Mouse (Mus musculus): ENCODE measurements around the gene Igf1r.

Gene Igf1r

GRCm38 (mm10) chr7:68053002-68053624 is 100.5 kb downstream of the Igf1r start:
- no peak for DNase-seq (ENCODE audit: low spot score in 2 of 2)

- no peak for DNase-seq (ENCODE audit: low spot score in 2 of 2)
Observed at GRCm38 (mm10) chr7:68054498-68054897, 101.9 kb downstream of the Igf1r start.

- no peak for DNase-seq (ENCODE audit: low spot score in 2 of 2)
Observed at GRCm38 (mm10) chr7:68054956-68055355, 102.3 kb downstream of the Igf1r start.

DNA sequence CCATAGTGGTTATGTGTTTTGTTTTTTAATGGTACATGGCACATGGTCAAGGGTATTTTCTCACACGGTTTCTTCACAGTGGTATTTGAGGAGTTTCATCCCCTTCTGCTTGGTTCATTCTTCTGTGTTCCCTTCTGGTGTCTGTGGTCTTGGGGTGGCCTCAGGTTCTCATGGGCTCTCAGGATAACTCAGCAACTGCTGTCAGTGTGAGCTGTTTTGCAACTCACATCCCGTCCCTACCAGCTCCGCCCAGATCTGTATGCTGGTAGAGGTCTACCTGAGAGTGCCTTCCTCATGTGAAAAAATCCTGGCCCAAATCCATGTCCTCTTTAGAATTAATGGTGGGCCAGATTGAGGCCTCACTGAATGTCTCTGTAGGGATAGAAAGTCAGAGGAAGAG is 104.4 kb downstream of the Igf1r start:
- no peak for DNase-seq (ENCODE audit: low spot score in 2 of 2)

DNA sequence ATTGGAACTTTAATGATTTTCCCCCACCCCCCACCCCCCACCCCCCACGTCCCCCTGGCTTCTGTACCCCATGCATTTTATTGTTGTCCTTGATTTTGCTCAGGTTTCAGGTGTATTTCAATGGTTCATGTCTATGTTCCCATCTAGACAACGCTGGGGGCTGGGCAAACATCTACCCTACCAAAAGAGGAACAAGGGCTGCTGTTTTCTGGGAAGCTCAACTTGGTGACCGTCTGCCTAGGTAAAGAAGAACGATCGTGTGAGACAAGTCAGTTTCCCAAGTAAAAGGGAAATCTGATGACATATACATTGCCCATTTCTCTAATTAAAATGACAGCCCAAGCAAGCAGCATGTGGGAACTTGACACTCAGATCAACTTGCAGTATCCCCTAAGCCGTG is 107.1 kb downstream of the Igf1r start:
- DNase-seq (ENCODE audit: low spot score in 2 of 2) = no peak

DNA sequence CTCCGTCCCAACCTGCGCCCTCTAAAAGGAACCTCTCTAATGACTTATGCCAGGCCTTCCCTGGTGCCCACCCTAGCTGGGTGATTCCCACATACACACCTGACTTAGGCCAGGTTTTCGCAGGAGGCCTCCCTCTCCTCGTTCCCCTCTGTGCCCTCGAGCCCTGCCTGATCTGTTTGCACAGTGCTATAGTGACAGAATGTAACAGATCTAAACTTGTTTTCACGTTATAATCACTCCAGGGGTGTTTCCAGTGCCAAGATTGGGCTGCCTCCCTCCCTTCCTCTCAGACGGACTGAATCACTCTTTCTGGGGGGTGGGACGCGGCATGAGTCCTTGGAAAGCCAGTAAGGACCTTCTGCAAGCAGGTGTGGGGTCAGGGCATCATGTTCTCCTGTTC is 108.8 kb downstream of the Igf1r start:
- no peak for DNase-seq (ENCODE audit: low spot score in 2 of 2)

- DNase-seq (ENCODE audit: low spot score in 2 of 2) = no peak
Observed at GRCm38 (mm10) chr7:68062170-68062848, 109.7 kb downstream of the Igf1r start.

DNA sequence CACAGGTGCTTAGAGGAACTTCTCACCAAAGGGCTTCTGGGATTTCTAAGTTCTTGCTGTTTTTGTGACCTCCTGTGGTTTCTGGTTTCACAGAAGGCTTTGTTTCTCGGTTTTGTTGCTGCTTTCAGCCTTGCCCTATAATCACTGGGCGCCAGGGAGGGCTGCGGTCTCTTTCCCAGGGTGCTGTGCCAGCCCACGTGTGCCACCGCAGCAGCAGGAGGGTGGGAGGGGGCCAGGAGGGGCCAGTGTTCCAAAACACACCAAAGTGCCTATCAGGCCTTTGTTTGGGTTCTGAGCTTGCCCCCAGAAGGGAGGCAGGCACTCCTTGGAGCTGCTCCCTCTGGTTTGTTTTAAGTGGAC is 110.2 kb downstream of the Igf1r start:
- no peak for DNase-seq (ENCODE audit: low spot score in 2 of 2)

GRCm38 (mm10) chr7:68063711-68064110 is 111.1 kb downstream of the Igf1r start:
- DNase-seq (ENCODE audit: low spot score in 2 of 2) = no peak

- no peak for DNase-seq (ENCODE audit: low spot score in 2 of 2)
Observed at GRCm38 (mm10) chr7:68064120-68064519, 111.5 kb downstream of the Igf1r start.

GRCm38 (mm10) chr7:68064647-68065362 is 112.2 kb downstream of the Igf1r start:
- no peak for DNase-seq (ENCODE audit: low spot score in 2 of 2)

DNA sequence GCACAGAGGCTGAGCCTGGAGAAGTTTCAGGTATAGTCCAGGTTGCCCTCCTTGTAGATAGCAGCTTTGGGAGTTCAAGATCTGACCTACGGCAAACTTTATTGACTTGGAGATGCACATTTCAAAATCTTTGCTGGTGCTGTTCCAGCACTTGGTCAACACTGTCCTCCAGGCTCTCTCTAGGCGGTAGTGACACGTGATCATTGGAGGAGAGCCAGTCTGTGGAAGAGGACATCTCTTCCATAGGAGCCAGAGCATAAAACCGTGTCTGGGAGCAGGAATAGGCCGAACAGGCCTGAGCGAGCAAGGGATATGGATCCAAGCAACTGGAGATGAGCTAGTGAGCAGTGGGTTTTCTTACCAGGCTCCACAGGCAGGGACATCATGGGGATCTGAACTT is 113.3 kb downstream of the Igf1r start:
- DNase-seq (ENCODE audit: low spot score in 2 of 2) = no peak

- no peak for DNase-seq (ENCODE audit: low spot score in 2 of 2)
Observed at GRCm38 (mm10) chr7:68067321-68067720, 114.7 kb downstream of the Igf1r start.

GRCm38 (mm10) chr7:68069324-68069723 is 116.7 kb downstream of the Igf1r start:
- no peak for DNase-seq (ENCODE audit: low spot score in 2 of 2)

- DNase-seq (ENCODE audit: low spot score in 2 of 2) = no peak
Observed at GRCm38 (mm10) chr7:68070030-68070429, 117.4 kb downstream of the Igf1r start.

GRCm38 (mm10) chr7:68070626-68071025 is 118.0 kb downstream of the Igf1r start:
- DNase-seq (ENCODE audit: low spot score in 2 of 2) = peak in 1 of 2 experiments; percentile 31

GRCm38 (mm10) chr7:68071050-68071449 is 118.4 kb downstream of the Igf1r start:
- DNase-seq (ENCODE audit: low spot score in 2 of 2) = no peak

DNA sequence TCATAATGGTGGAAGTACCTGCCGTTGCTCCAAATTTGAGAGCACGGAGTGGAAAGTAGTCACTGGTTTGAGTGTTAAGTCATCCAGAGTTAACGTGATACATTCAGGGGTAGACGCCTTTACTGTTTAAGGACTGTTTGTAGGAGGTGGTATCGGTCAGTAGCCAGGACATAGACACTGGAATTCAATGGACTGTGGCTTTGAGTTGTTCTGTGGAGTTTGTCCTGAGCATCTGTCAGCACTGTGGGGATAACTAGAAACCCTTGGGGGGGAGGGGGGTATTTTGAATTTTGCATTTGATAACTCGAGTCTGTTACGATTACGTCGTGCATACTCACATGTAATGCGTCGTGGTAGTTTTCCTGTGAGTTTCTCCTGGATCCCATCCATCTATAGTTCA is 119.1 kb downstream of the Igf1r start:
- DNase-seq (ENCODE audit: low spot score in 2 of 2) = no peak

GRCm38 (mm10) chr7:68072524-68073459 is 120.2 kb downstream of the Igf1r start:
- DNase-seq (ENCODE audit: low spot score in 2 of 2) = no peak

DNA sequence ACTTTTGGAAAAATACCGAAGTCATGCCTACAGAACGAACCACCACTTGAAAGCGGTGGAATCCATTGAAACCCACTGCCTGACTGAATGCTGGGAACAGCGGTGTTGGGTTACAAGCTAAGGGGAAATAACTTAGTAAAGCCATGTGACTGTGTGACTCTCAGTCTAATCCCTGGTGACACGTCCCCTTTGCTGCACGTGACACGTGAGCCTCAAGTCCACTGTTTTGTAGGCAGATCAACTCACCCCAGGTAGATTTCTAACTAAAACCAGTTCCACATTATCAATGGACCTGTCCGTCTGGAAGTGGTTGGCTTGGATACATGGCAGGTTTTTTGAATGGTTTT is 120.8 kb downstream of the Igf1r start:
- no peak for DNase-seq (ENCODE audit: low spot score in 2 of 2)

GRCm38 (mm10) chr7:68074748-68075147 is 122.1 kb downstream of the Igf1r start:
- no peak for DNase-seq (ENCODE audit: low spot score in 2 of 2)

- DNase-seq (ENCODE audit: low spot score in 2 of 2) = no peak
Observed at GRCm38 (mm10) chr7:68075401-68075800, 122.8 kb downstream of the Igf1r start.

All from natural killer cell, adult 2 months (primary cell).